Mouse (Mus musculus) kidney, postnatal 0 days (tissue): Measurements from ENCODE around the gene Map3k7cl. TPM values are rescaled to one million over a fixed set of nuclear protein-coding genes. Genes with fewer than 3 reads are reported as not detected.

Source experiments
- ATAC-seq: fragments of 200-750 bp; cut with Nextera tagmentation; replicated peaks from 2 replicates; pipeline ENCODE4 v1.8.0; 2017; ENCODE audit warnings: low read depth, moderate number of reproducible peaks, moderate TSS enrichment, moderate library complexity; ENCODE audit not compliant: low FRiP score
- DNase-seq: peaks from one replicate; pipeline ENCODE4 v3.0.0-alpha.2; 2016; ENCODE audit warnings: low spot score
- H3K27ac ChIP-seq: fragments of 300-500 bp; sonication (generic); 2 replicates; pipeline ENCODE4 v1.5.1; 2014; ENCODE audit warnings: mild to moderate bottlenecking
- H3K27me3 ChIP-seq: fragments of 300-500 bp; sonication (generic); 2 replicates; pipeline ENCODE4 v1.6.1; 2014; ENCODE audit warnings: low read length, mixed read lengths; ENCODE audit not compliant: insufficient read depth
- H3K36me3 ChIP-seq: fragments of 300-500 bp; sonication (generic); 2 replicates; pipeline ENCODE4 v1.6.1; 2014; ENCODE audit warnings: low read length, mixed read lengths; ENCODE audit not compliant: insufficient read depth
- H3K4me1 ChIP-seq: fragments of 300-500 bp; sonication (generic); replicated peaks from 2 replicates; pipeline ENCODE4 v1.6.1; 2014; ENCODE audit warnings: antibody characterized with exemption, low read length, mixed read lengths; ENCODE audit not compliant: insufficient read depth
- H3K4me2 ChIP-seq: fragments of 300-500 bp; sonication (generic); 2 replicates; pipeline ENCODE4 v1.6.1; 2014; ENCODE audit warnings: mild to moderate bottlenecking, low read length, moderate library complexity, mixed read lengths
- H3K4me3 ChIP-seq: fragments of 300-500 bp; sonication (generic); replicated peaks from 2 replicates; pipeline ENCODE4 v1.5.1; 2014; ENCODE audit warnings: low read depth, low read length
- H3K9ac ChIP-seq: fragments of 300-500 bp; sonication (generic); 2 replicates; pipeline ENCODE4 v1.6.1; 2014; ENCODE audit warnings: low read depth, low read length
- H3K9me3 ChIP-seq: fragments of 300-500 bp; sonication (generic); replicated peaks from 2 replicates; pipeline ENCODE4 v1.6.1; 2016; ENCODE audit warnings: low read length, inconsistent platforms, mixed read lengths
- CTCF ChIP-seq: IDR thresholded peaks from 2 replicates; pipeline ENCODE4 v1.5.1; 2016; ENCODE audit warnings: antibody characterized with exemption, low read depth, mild to moderate bottlenecking, moderate library complexity
- WGBS: fragments of 180-500 bp; shearing (Covaris S2); extraction: QIAGEN DNeasy Blood & Tissue Kit; methylation state at CpG from one replicate; pipeline ENCODE4 v1.1.7; 2014; 5-methylcytosine and 5-hydroxymethylcytosine counted together
- polyA plus RNA-seq: library from polyadenylated mRNA; unstranded; fragments of >200 nt; fragmentation: Nextera tagmentation; extraction: Ambion mirVana; gene quantifications from 2 replicates; pipeline ENCODE4 v1.2.1, GENCODE M21; 2015

The Map3k7cl gene
- polyA plus RNA-seq, 1 experiment from 2014 or later: 2.1 TPM

- 65% methylated on average over 2 of the region's 2 CpGs for WGBS
These were observed 4.8 kb upstream of the Map3k7cl start for GRCm38 (mm10) chr16:87548348-87548747.

GRCm38 (mm10) chr16:87556320-87556719, 3.2 kb downstream of the Map3k7cl start:
- 25% methylated on average over 8 of the region's 8 CpGs for WGBS
- ATAC-seq (no peak), DNase-seq (no peak)
- H3K9ac ChIP-seq: no peak overlapping the region
- no peak overlapping the region for H3K4me2 ChIP-seq
- no peaks in the 10 kb centered on the region for H3K9me3 ChIP-seq
- TF ChIP-seq CTCF: no peak
- no peaks in the 10 kb centered on the region for H3K36me3 ChIP-seq
- 0 out of 2 replicates have a peak, but pooled peaks cover 8% of the 10 kb centered on the region for H3K4me1 ChIP-seq
- H3K4me3 ChIP-seq: no peak overlapping the region
- H3K27me3 ChIP-seq: no peaks in the 10 kb centered on the region
- no peak overlapping the region for H3K27ac ChIP-seq

More at GRCm38 (mm10) chr16:87548348-87548747, 4.8 kb upstream of the Map3k7cl start:
- Histone ChIP-seq H3K27ac (no peak overlapping the region), H3K9me3 (no peaks in the 10 kb centered on the region), H3K36me3 (no peaks in the 10 kb centered on the region), H3K4me2 (no peak overlapping the region), H3K9ac (no peak overlapping the region), H3K27me3 (no peaks in the 10 kb centered on the region), H3K4me3 (no peak overlapping the region), H3K4me1 (0 out of 2 replicates have a peak, but pooled peaks cover 2% of the 10 kb centered on the region)
- peak; percentile 43; the same call in 1 of the 2 replicates for TF ChIP-seq CTCF
- DNase-seq: no peak
- ATAC-seq: no peak

- no peak overlapping the region for H3K27ac ChIP-seq
- no peaks in the 10 kb centered on the region for H3K36me3 ChIP-seq
- no peaks in the 10 kb centered on the region for H3K4me1 ChIP-seq
- WGBS: 78% methylated on average over 4 of the region's 4 CpGs
- H3K4me2 ChIP-seq: no peak overlapping the region
- TF ChIP-seq CTCF: no peak
- H3K9ac ChIP-seq: no peak overlapping the region
- no peak for DNase-seq
- H3K9me3 ChIP-seq: no peaks in the 10 kb centered on the region
- H3K4me3 ChIP-seq: no peak overlapping the region
- no peak for ATAC-seq
- no peaks in the 10 kb centered on the region for H3K27me3 ChIP-seq
These were observed 8.4 kb downstream of the Map3k7cl start for GRCm38 (mm10) chr16:87561501-87561900.

GRCm38 (mm10) chr16:87563524-87563923, 10.4 kb downstream of the Map3k7cl start:
- Histone ChIP-seq H3K4me1 (no peaks in the 10 kb centered on the region), H3K4me3 (no peak overlapping the region), H3K9me3 (no peaks in the 10 kb centered on the region), H3K9ac (no peak overlapping the region), H3K27me3 (no peaks in the 10 kb centered on the region), H3K36me3 (no peaks in the 10 kb centered on the region), H3K27ac (no peak overlapping the region), H3K4me2 (no peak overlapping the region)
- DNase-seq (no peak), ATAC-seq (no peak)
- no peak for TF ChIP-seq CTCF
- 78% methylated on average over 6 of the region's 6 CpGs for WGBS

GRCm38 (mm10) chr16:87564564-87564963, 11.4 kb downstream of the Map3k7cl start:
- Histone ChIP-seq H3K4me3 (no peak overlapping the region), H3K9me3 (no peaks in the 10 kb centered on the region), H3K36me3 (no peaks in the 10 kb centered on the region), H3K27ac (no peak overlapping the region), H3K9ac (no peak overlapping the region), H3K4me1 (no peaks in the 10 kb centered on the region), H3K27me3 (no peaks in the 10 kb centered on the region), H3K4me2 (no peak overlapping the region)
- no peak for TF ChIP-seq CTCF
- 65% methylated on average over 3 of the region's 3 CpGs for WGBS
- ATAC-seq (no peak), DNase-seq (no peak)

- TF ChIP-seq CTCF: no peak
- H3K9ac ChIP-seq: no peak overlapping the region
- no peak overlapping the region for H3K4me2 ChIP-seq
- H3K9me3 ChIP-seq: no peaks in the 10 kb centered on the region
- no peak for DNase-seq
- H3K36me3 ChIP-seq: no peaks in the 10 kb centered on the region
- no peaks in the 10 kb centered on the region for H3K4me1 ChIP-seq
- ATAC-seq: no peak
- WGBS: 83% methylated on average over 13 of the region's 13 CpGs
- H3K4me3 ChIP-seq: no peak overlapping the region
- no peak overlapping the region for H3K27ac ChIP-seq
- H3K27me3 ChIP-seq: no peaks in the 10 kb centered on the region
These were observed 14.4 kb downstream of the Map3k7cl start for GRCm38 (mm10) chr16:87567572-87567971.

GRCm38 (mm10) chr16:87568241-87568640, 15.1 kb downstream of the Map3k7cl start:
- H3K27me3 ChIP-seq: no peaks in the 10 kb centered on the region
- no peak for TF ChIP-seq CTCF
- H3K27ac ChIP-seq: no peak overlapping the region
- 83% methylated on average over 7 of the region's 7 CpGs for WGBS
- DNase-seq: no peak
- no peak overlapping the region for H3K4me2 ChIP-seq
- no peaks in the 10 kb centered on the region for H3K9me3 ChIP-seq
- no peak overlapping the region for H3K4me3 ChIP-seq
- no peaks in the 10 kb centered on the region for H3K4me1 ChIP-seq
- H3K9ac ChIP-seq: no peak overlapping the region
- no peak for ATAC-seq
- no peaks in the 10 kb centered on the region for H3K36me3 ChIP-seq
